8 mouse cellular contexts compared by ENCODE assay signal in genomic region chr11:113291781-113292714, GRCm38 (mm10).
A peak's percentile ranks its signal among the peaks of the same experiment; 100 is the strongest.
DNase-seq lines count a peak whose midpoint lies in the region; ATAC-seq lines count a peak whose summit lies in the region.

No protein-coding gene starts in this region.

- no peaks in the 10 kb centered on the region for H3K9me3 ChIP-seq in forebrain, embryonic 13.5 days (replicated peaks)
- no peaks in the 10 kb centered on the region for H3K9me3 ChIP-seq in forebrain, embryonic 14.5 days (replicated peaks; ENCODE audit: control insufficient read depth, low read length)
- H3K9me3 ChIP-seq in heart, embryonic 15.5 days (replicated peaks): no peaks in the 10 kb centered on the region
- no peaks in the 10 kb centered on the region for H3K9me3 ChIP-seq in limb, embryonic 15.5 days

- H3K36me3 ChIP-seq in forebrain, embryonic 13.5 days (ENCODE audit: poor library complexity, severe bottlenecking): no peaks in the 10 kb centered on the region
- no peaks in the 10 kb centered on the region for H3K36me3 ChIP-seq in forebrain, embryonic 14.5 days (ENCODE audit: control insufficient read depth, insufficient read depth, low read length)
- H3K36me3 ChIP-seq in heart, embryonic 15.5 days: no peaks in the 10 kb centered on the region
- no peaks in the 10 kb centered on the region for H3K36me3 ChIP-seq in limb, embryonic 15.5 days

- DNase-seq in forebrain, embryonic 14.5 days (ENCODE audit: low spot score): no peak
- peak; percentile 28 for DNase-seq in adipocyte (ENCODE audit: low spot score)
- DNase-seq in T-cell, adult 2 months (ENCODE audit: low spot score): no peak

- WGBS in forebrain, embryonic 13.5 days: 53% methylated on average over 17 of the region's 17 CpGs
- WGBS in forebrain, embryonic 14.5 days: 51% methylated on average over 17 of the region's 17 CpGs
- WGBS in heart, embryonic 15.5 days: 65% methylated on average over 17 of the region's 17 CpGs
- WGBS in limb, embryonic 15.5 days: 53% methylated on average over 17 of the region's 17 CpGs

- ATAC-seq in forebrain, embryonic 13.5 days: no peak
- ATAC-seq in forebrain, embryonic 14.5 days: no peak
- ATAC-seq in heart, embryonic 15.5 days (replicated peaks; ENCODE audit: insufficient number of reproducible peaks, insufficient read depth, low FRiP score, low read depth): no peak
- no peak for ATAC-seq in limb, embryonic 15.5 days (ENCODE audit: insufficient number of reproducible peaks, low FRiP score, low TSS enrichment, low read depth)
- ATAC-seq in erythroblast, adult 5-6 weeks (replicated peaks; ENCODE audit: low FRiP score, poor library complexity, severe bottlenecking): no peak
- no peak for ATAC-seq in granulocyte monocyte progenitor cell, adult 5-6 weeks (replicated peaks; ENCODE audit: poor library complexity, severe bottlenecking)

- no peaks in the 10 kb centered on the region for H3K27me3 ChIP-seq in forebrain, embryonic 13.5 days
- no peaks in the 10 kb centered on the region for H3K27me3 ChIP-seq in forebrain, embryonic 14.5 days (replicated peaks; ENCODE audit: control insufficient read depth, insufficient read depth, low read length)
- no peaks in the 10 kb centered on the region for H3K27me3 ChIP-seq in heart, embryonic 15.5 days
- H3K27me3 ChIP-seq in limb, embryonic 15.5 days: no peaks in the 10 kb centered on the region

- peaks cover 28% of the 10 kb centered on the region for H3K4me1 ChIP-seq in forebrain, embryonic 13.5 days
- peaks cover 11% of the 10 kb centered on the region for H3K4me1 ChIP-seq in forebrain, embryonic 14.5 days (ENCODE audit: control insufficient read depth, insufficient read depth, low read length)
- H3K4me1 ChIP-seq in heart, embryonic 15.5 days (replicated peaks): no peaks in the 10 kb centered on the region
- peaks cover 29% of the 10 kb centered on the region for H3K4me1 ChIP-seq in limb, embryonic 15.5 days

- no peak overlapping the region for H3K9ac ChIP-seq in forebrain, embryonic 13.5 days
- H3K9ac ChIP-seq in forebrain, embryonic 14.5 days (ENCODE audit: low read length): no peak overlapping the region
- no peak overlapping the region for H3K9ac ChIP-seq in heart, embryonic 15.5 days
- H3K9ac ChIP-seq in limb, embryonic 15.5 days: no peak overlapping the region

- no peak overlapping the region for H3K4me3 ChIP-seq in forebrain, embryonic 13.5 days
- no peak overlapping the region for H3K4me3 ChIP-seq in forebrain, embryonic 14.5 days (ENCODE audit: low read depth, low read length)
- H3K4me3 ChIP-seq in heart, embryonic 15.5 days: no peak overlapping the region
- no peak overlapping the region for H3K4me3 ChIP-seq in limb, embryonic 15.5 days

- no peak overlapping the region for H3K4me2 ChIP-seq in forebrain, embryonic 13.5 days
- no peak overlapping the region for H3K4me2 ChIP-seq in forebrain, embryonic 14.5 days (ENCODE audit: low read length)
- no peak overlapping the region for H3K4me2 ChIP-seq in heart, embryonic 15.5 days
- no peak overlapping the region for H3K4me2 ChIP-seq in limb, embryonic 15.5 days

- H3K27ac ChIP-seq in forebrain, embryonic 13.5 days: peak overlapping the region; percentile 1; the same call in 1 of the 2 replicates
- H3K27ac ChIP-seq in forebrain, embryonic 14.5 days (ENCODE audit: low read depth, low read length): no peak overlapping the region
- peak overlapping the region; percentile 64 for H3K27ac ChIP-seq in heart, embryonic 15.5 days
- peak overlapping the region; percentile 6; the same call in 1 of the 2 replicates for H3K27ac ChIP-seq in limb, embryonic 15.5 days
